Mouse (Mus musculus) erythroid progenitor cell, adult 5-6 weeks (primary cell): ENCODE data around the gene Etl4. TPM values are rescaled to one million over a fixed set of nuclear protein-coding genes. Genes with fewer than 3 reads are reported as not detected.

Source experiments
- ATAC-seq: replicated peaks from 2 replicates; pipeline ENCODE4 v1.8.0; 2016; ENCODE audit warnings: moderate number of reproducible peaks, mild to moderate bottlenecking, moderate TSS enrichment, inconsistent platforms; ENCODE audit not compliant: poor library complexity, low FRiP score, severe bottlenecking
- total RNA-seq, 2 experiments: library from RNA; stranded (forward) in 1 of 2; stranded (reverse) in 1 of 2; fragments of 150-400 nt in 1 of 2; fragments of 186-747, 209-891 nt in 1 of 2; gene quantifications; 2 replicates each; pipeline versions ENCODE4 v1.2.3 to v1.2.4; 2015 to 2017; ENCODE audit warnings: low replicate concordance in 2 of 2

Gene Etl4
- total RNA-seq, 2 experiments from 2014 or later, result not detected

- ATAC-seq, result no peak
Measured at GRCm38 (mm10) chr2:20776171-20776704, 866.7 kb downstream of the Etl4 start.

- ATAC-seq, result no peak
Measured at GRCm38 (mm10) chr2:20777931-20778330, 868.4 kb downstream of the Etl4 start.

GRCm38 (mm10) chr2:20779484-20780381 lies 870.2 kb downstream of the Etl4 start:
- ATAC-seq, result no peak

- ATAC-seq, result no peak
Measured at GRCm38 (mm10) chr2:20801236-20801890, 891.8 kb downstream of the Etl4 start.

- ATAC-seq, result no peak
Measured at GRCm38 (mm10) chr2:20811506-20811905, 901.9 kb downstream of the Etl4 start.

GRCm38 (mm10) chr2:20813986-20814385 lies 904.4 kb downstream of the Etl4 start:
- ATAC-seq, result no peak

- no peak for ATAC-seq
Measured at GRCm38 (mm10) chr2:20818226-20818625, 908.6 kb downstream of the Etl4 start.

- ATAC-seq, result no peak
Measured at GRCm38 (mm10) chr2:20826258-20826657, 916.7 kb downstream of the Etl4 start.

GRCm38 (mm10) chr2:20830882-20831281 lies 921.3 kb downstream of the Etl4 start:
- ATAC-seq, result no peak

- ATAC-seq, result no peak
Measured at GRCm38 (mm10) chr2:20831608-20832406, 922.2 kb downstream of the Etl4 start.

GRCm38 (mm10) chr2:20849346-20849745 lies 939.8 kb downstream of the Etl4 start:
- no peak for ATAC-seq
